Mouse (Mus musculus) intestine, embryonic 14.5 days (tissue): ENCODE results near the gene Sstr2. TPM values are rescaled to one million over a fixed set of nuclear protein-coding genes. Genes with fewer than 3 reads are reported as not detected.

Experiments
- ATAC-seq: fragments of 200-750 bp; cut with Nextera tagmentation; replicated peaks from 2 replicates; pipeline ENCODE4 v1.8.0; 2017; ENCODE audit warnings: low read depth, moderate number of reproducible peaks, moderate TSS enrichment, moderate library complexity; ENCODE audit not compliant: low FRiP score, low TSS enrichment
- DNase-seq: peaks from one replicate; pipeline ENCODE4 v3.0.0-alpha.2; 2018; ENCODE audit warnings: low spot score
- H3K27ac ChIP-seq: fragments of 300-500 bp; sonication (generic); 2 replicates; pipeline ENCODE4 v1.5.1; 2014; ENCODE audit warnings: low read depth, mild to moderate bottlenecking, control low read depth
- H3K27me3 ChIP-seq: fragments of 300-500 bp; sonication (generic); replicated peaks from 2 replicates; pipeline ENCODE4 v1.6.1; 2014; ENCODE audit warnings: low read length, control low read depth; ENCODE audit not compliant: control insufficient read depth, insufficient read depth
- H3K36me3 ChIP-seq: fragments of 300-500 bp; sonication (generic); 2 replicates; pipeline ENCODE4 v1.6.1; 2014; ENCODE audit warnings: low read length, control low read depth; ENCODE audit not compliant: control insufficient read depth, insufficient read depth
- H3K4me1 ChIP-seq: fragments of 300-500 bp; sonication (generic); replicated peaks from 2 replicates; pipeline ENCODE4 v1.6.1; 2014; ENCODE audit warnings: low read length, control low read depth, mixed read lengths; ENCODE audit not compliant: control insufficient read depth, insufficient read depth
- H3K4me2 ChIP-seq: fragments of 300-500 bp; sonication (generic); 2 replicates; pipeline ENCODE4 v1.6.1; 2014; ENCODE audit warnings: low read length
- H3K4me3 ChIP-seq: fragments of 300-500 bp; sonication (generic); 2 replicates; pipeline ENCODE4 v1.5.1; 2014; ENCODE audit warnings: low read depth, low read length, control low read depth, mixed read lengths
- H3K9ac ChIP-seq: fragments of 300-500 bp; sonication (generic); 2 replicates; pipeline ENCODE4 v1.6.1; 2014; ENCODE audit warnings: mild to moderate bottlenecking, low read length
- H3K9me3 ChIP-seq: fragments of 300-500 bp; sonication (generic); 2 replicates; pipeline ENCODE4 v1.6.1; 2016; ENCODE audit warnings: low read length, control low read depth; ENCODE audit not compliant: control insufficient read depth
- WGBS: fragments of 180-500 bp; shearing (Covaris S2); extraction: QIAGEN DNeasy Blood & Tissue Kit; methylation state at CpG from one replicate; pipeline ENCODE4 v1.1.7; 2014; 5-methylcytosine and 5-hydroxymethylcytosine counted together
- polyA plus RNA-seq: library from polyadenylated mRNA; unstranded; fragments of >200 nt; fragmentation: Nextera tagmentation; extraction: Ambion mirVana; gene quantifications from 2 replicates; pipeline ENCODE4 v1.2.1, GENCODE M21; 2014

Sstr2 gene
- polyA plus RNA-seq, 1 experiment from 2014 or later: 0.47 TPM

DNA sequence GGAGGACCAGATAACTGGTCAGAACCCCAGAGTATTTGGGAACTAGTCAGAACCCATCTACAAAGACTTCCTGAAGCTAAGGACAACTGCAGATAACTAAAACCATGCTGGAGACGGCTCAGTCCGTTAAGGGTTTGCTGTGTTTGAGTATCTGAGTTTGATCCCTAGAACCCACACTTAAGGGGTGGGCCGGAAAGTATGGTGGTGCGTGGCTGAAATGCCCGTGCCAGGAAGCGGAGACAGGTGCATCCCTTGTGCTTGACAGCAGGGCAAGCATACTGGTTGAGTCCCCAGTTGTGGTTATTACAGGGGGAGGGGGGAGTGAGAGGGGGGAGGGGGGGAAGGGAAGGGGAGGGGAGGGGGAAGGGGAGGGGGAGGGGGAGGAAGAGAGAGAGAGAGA is 4.7 kb upstream of the Sstr2 start:
- Histone ChIP-seq H3K4me3 (no peak overlapping the region), H3K27me3 (peaks cover 21% of the 10 kb centered on the region), H3K4me2 (no peak overlapping the region), H3K4me1 (peaks cover 34% of the 10 kb centered on the region), H3K9me3 (no peaks in the 10 kb centered on the region), H3K9ac (no peak overlapping the region), H3K36me3 (no peaks in the 10 kb centered on the region), H3K27ac (no peak overlapping the region)
- DNase-seq (no peak), ATAC-seq (no peak)
- WGBS: 85% methylated on average over 6 of the region's 6 CpGs

DNA sequence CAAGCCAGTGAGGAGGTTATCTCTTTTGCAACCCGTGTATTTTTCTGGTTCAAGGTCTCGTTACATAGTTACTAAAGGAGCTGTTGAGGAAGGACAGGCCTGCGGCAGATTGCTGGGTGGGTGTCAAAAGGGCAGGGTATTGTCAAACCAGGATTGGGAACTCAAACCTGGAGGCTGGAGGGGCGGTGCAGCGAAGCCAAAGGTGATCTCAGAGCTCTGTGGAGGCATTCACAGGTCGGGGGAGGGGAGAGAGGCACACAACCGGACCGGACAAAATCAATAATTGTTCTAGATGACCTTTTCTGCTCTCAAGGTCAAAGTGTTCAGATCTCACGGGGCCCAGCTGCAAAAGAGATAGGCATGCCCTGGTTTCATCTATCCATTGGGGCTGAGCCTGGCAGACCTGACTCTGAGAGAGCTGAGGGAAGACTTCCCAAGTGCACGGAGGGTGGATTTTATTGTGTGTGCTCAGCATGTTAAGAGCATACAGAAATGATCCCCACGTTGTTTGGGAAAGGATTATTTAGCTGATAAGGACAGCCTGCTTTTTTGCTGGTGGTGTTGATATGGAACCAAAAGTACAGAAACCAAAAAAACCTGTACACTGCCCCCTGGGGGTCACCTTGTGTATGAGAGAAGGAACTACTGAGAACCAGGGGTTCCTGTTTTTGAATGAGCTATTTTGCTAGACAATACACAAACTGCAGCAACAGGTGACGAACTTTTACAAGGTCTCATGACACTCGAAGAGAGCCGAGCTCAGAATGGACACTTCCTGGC is 1.8 kb upstream of the Sstr2 start:
- H3K9ac ChIP-seq: no peak overlapping the region
- ATAC-seq: peak; percentile 56
- peaks cover 19% of the 10 kb centered on the region for H3K4me1 ChIP-seq
- 40% methylated on average over 14 of the region's 14 CpGs for WGBS
- no peaks in the 10 kb centered on the region for H3K9me3 ChIP-seq
- 0 out of 2 replicates have a peak overlapping the region, but pooled peaks have one; percentile 0 for H3K4me2 ChIP-seq
- peaks cover 46% of the 10 kb centered on the region for H3K27me3 ChIP-seq
- H3K27ac ChIP-seq: no peak overlapping the region
- no peaks in the 10 kb centered on the region for H3K36me3 ChIP-seq
- H3K4me3 ChIP-seq: no peak overlapping the region
- DNase-seq: peak; percentile 87

DNA sequence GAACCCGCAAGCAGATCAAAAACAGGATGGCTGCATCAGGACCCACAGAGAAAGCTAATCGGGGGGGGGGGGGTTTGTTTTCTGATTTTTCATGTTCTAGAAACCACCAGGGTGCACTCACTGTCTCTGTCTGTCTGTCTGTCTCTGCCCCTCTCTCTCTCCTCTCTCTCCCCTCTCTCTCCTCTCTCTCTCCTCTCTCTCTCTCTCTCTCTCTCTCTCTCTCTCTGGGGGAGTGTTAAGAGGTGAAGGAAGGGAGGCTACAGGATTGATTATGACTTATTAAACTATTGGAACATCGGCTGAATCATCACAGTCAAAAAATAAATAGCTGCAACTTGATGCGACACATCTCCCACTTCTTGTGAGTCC is 855 bp upstream of the Sstr2 start:
- ATAC-seq: no peak
- Histone ChIP-seq H3K9me3 (no peaks in the 10 kb centered on the region), H3K4me3 (peak overlapping the region; percentile 40), H3K4me2 (peak overlapping the region; percentile 84), H3K4me1 (peaks cover 17% of the 10 kb centered on the region), H3K36me3 (no peaks in the 10 kb centered on the region), H3K9ac (no peak overlapping the region), H3K27ac (no peak overlapping the region), H3K27me3 (peaks cover 46% of the 10 kb centered on the region)
- 31% methylated on average over 4 of the region's 4 CpGs for WGBS
- DNase-seq: no peak

DNA sequence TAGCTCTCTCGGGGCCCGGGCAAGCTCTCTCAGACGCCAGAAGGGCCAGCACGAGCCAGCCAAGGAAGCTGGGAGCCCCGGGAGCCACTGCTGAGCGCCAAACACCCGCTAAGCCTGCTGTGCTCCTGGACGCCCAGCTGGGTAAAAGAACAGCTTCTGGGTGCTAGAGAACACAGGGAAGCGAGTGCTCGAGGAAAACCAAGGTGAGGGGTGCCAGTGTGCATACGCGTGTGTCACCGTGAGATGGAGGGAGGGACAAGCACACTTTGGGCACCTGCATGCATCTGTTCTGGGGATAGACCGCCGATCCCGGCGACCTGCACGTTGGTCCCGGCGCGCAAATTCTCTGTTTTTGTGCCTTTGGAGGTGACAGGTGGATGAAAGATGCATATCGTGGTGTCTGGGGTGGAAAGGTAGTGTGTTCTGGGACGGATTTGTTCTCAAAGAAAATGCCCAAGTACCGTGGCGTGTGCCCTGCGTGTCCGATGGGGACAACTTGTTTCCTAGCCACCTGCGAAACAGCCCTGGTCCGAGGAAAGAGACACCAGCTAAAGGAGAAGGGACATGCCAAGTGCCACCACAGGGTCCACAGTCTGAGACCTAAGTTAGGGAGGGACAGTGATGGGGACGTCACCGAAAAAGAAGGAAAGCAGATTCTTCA is 408 bp downstream of the Sstr2 start:
- H3K9me3 ChIP-seq: no peaks in the 10 kb centered on the region
- H3K4me3 ChIP-seq: peak overlapping the region; percentile 40
- ATAC-seq: no peak
- no peaks in the 10 kb centered on the region for H3K36me3 ChIP-seq
- H3K27me3 ChIP-seq: peaks cover 46% of the 10 kb centered on the region
- H3K4me2 ChIP-seq: peak overlapping the region; percentile 84
- peak; percentile 71 for DNase-seq
- 3% methylated on average over 31 of the region's 31 CpGs for WGBS
- no peak overlapping the region for H3K27ac ChIP-seq
- H3K9ac ChIP-seq: peak overlapping the region; percentile 27; the same call in 1 of the 2 replicates
- H3K4me1 ChIP-seq: peaks cover 17% of the 10 kb centered on the region

DNA sequence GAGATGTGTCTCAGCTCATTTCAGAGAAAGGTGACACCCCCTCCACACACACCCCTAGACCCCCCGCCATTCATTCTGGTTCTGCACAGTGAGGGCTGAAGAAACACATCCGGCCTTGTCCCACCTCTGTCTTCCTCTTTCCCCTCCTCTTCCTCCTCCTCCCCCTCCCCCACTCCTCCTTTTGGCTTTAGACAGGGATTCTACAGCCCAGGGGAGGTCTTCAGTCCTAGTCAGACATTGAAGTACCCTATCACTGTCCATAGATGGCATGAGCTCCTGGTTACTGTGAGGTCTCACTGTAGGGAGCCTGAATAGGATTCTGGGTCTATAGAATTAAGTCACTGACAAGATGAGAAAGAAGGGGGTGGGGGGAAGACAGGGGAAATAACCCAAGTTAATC is 1.9 kb downstream of the Sstr2 start:
- Histone ChIP-seq H3K9me3 (no peaks in the 10 kb centered on the region), H3K27me3 (peaks cover 44% of the 10 kb centered on the region), H3K4me1 (peaks cover 17% of the 10 kb centered on the region), H3K4me2 (no peak overlapping the region), H3K36me3 (no peaks in the 10 kb centered on the region), H3K27ac (no peak overlapping the region), H3K4me3 (no peak overlapping the region), H3K9ac (no peak overlapping the region)
- 53% methylated on average over 2 of the region's 2 CpGs for WGBS
- ATAC-seq (no peak), DNase-seq (no peak)

DNA sequence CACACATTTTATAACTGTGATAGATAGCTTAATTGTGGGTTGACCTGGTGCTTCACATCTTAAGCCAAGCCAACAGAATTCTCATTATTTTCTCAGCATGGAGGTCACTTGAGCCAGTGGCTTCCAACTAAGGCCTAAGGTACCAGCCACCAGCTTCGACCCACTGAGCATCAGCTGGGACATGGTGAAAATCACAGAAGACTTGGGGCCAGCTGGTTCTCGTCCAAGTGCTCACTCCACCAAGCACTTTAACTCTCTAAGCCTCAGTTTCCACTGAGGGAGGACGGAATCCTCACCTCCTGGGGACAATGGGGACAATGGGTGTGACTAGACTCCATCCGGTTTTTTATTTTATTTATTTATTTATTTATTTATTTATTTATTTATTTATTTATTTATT is 2.9 kb downstream of the Sstr2 start:
- DNase-seq: no peak
- Histone ChIP-seq H3K4me2 (no peak overlapping the region), H3K27me3 (peaks cover 44% of the 10 kb centered on the region), H3K4me1 (peaks cover 15% of the 10 kb centered on the region), H3K36me3 (no peaks in the 10 kb centered on the region), H3K9me3 (no peaks in the 10 kb centered on the region), H3K27ac (no peak overlapping the region), H3K9ac (no peak overlapping the region), H3K4me3 (no peak overlapping the region)
- ATAC-seq: no peak
- WGBS: 84% methylated on average over 4 of the region's 4 CpGs

DNA sequence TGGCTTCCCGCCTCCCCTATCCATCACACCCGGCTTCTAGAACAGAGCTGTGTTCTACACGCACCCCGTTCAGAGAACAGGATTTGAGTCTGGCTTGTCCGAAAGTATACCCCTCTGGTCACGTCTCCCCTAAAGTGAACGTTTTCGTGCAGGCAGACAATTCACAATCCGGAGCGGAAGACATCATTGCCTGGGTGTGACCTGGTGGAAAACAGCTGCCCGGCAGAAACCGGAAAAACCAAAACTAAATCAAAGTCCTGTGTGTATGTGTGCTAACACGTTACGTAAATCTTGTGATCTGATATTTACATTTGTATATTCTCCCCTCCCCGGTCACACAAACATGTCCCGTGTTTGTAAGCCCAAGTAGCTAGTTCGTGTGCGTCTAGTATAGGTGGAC is 6.3 kb downstream of the Sstr2 start:
- Histone ChIP-seq H3K4me1 (no peaks in the 10 kb centered on the region), H3K27ac (no peak overlapping the region), H3K4me3 (no peak overlapping the region), H3K27me3 (peaks cover 16% of the 10 kb centered on the region), H3K9ac (no peak overlapping the region), H3K9me3 (no peaks in the 10 kb centered on the region), H3K4me2 (no peak overlapping the region), H3K36me3 (no peaks in the 10 kb centered on the region)
- WGBS: 86% methylated on average over 18 of the region's 18 CpGs
- DNase-seq (no peak), ATAC-seq (no peak)

DNA sequence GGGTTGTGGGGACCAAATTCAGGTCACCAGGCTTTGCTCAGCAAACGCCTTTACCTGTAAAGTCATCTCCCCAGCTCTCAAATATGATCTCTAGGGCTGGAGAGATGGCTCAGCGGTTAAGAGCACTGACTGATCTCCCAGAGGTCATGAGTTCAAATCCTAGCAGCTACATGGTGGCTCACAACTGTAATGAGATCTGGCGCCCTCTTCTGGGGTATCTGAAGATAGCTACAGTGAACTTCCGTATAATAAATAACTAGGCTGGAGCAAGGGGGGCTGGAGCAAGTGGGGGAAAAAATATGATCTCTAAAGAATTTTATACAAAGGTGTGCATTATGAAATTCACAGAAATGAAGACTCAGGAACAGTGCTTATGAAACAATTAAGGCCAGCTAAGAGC is 8.6 kb downstream of the Sstr2 start:
- H3K9me3 ChIP-seq: no peaks in the 10 kb centered on the region
- ATAC-seq (no peak), DNase-seq (no peak)
- H3K4me2 ChIP-seq: no peak overlapping the region
- H3K4me3 ChIP-seq: no peak overlapping the region
- H3K4me1 ChIP-seq: no peaks in the 10 kb centered on the region
- H3K27me3 ChIP-seq: no peaks in the 10 kb centered on the region
- 56% methylated on average over 4 of the region's 4 CpGs for WGBS
- H3K36me3 ChIP-seq: no peaks in the 10 kb centered on the region
- no peak overlapping the region for H3K9ac ChIP-seq
- no peak overlapping the region for H3K27ac ChIP-seq

DNA sequence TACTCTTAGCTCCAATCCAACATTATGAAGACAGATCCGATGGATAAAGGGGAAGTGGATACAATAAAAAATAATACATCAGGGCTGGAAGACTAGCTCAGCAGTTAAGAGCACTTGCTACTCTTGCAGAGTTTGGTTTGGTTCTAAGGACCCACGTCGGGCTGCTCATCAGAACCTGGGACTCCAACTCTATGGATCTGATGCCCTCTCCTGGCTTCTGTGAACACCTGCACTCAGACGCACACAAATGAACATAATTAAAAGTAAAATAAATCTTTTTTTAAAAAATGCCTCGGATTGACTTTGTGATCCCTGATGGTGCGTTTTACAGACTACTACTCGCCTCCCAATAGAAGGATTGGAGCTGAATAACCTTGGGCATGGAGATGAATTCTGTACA is 11.5 kb downstream of the Sstr2 start:
- DNase-seq (no peak), ATAC-seq (no peak)
- no peak overlapping the region for H3K4me3 ChIP-seq
- H3K27me3 ChIP-seq: no peaks in the 10 kb centered on the region
- H3K9me3 ChIP-seq: no peaks in the 10 kb centered on the region
- H3K4me2 ChIP-seq: no peak overlapping the region
- no peaks in the 10 kb centered on the region for H3K36me3 ChIP-seq
- H3K27ac ChIP-seq: no peak overlapping the region
- 65% methylated on average over 7 of the region's 7 CpGs for WGBS
- H3K4me1 ChIP-seq: no peaks in the 10 kb centered on the region
- H3K9ac ChIP-seq: no peak overlapping the region
